Mouse (Mus musculus) spleen, postnatal 14 days (tissue): ENCODE results near the gene Kcnc1.

Source experiments
- DNase-seq, 2 experiments: peaks; one replicate each; pipeline ENCODE4 v3.0.0; 2021 to 2022; ENCODE audit warnings: low spot score in 2 of 2

The Kcnc1 gene

DNA sequence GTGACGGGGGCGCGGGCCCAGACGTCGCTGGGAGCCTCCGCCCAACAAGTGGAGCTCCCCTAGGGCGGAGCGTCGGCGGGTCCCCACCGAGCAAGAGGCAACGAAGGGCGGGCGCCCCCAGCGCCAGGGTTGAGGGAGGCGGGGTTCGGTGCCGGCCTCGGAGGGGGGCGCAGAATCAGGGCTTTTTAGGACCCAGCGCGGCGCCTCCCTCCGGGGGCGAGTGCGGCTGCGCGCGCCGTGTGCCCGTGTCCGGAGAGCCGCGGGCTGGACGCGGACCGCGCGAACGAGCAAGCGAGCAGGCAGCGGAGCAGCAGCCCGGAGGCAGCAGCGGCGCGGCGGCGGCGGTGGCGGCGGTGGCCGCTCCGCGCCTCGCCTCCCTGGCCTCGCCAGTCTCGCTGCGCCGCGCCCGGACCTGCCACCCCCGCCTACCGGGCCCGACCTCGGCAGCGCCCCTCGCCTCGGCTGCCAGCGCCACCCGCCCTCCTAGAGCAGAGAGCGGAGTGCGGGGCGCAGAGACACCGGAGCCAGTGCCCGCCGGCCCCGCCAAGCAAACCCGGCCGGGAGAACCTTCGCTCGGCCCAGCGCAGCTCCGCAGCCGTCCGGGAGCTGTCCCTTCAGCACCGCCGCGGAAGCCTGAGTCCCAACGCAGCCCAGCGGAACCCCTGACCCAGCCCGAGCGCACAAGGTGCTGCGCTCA lies at the start of gene Kcnc1:
TSS of gene Kcnc1 (plus strand) at position 267 of the 697 bp plus-strand sequence.
- peak; percentile 54 to 68 for DNase-seq

DNA sequence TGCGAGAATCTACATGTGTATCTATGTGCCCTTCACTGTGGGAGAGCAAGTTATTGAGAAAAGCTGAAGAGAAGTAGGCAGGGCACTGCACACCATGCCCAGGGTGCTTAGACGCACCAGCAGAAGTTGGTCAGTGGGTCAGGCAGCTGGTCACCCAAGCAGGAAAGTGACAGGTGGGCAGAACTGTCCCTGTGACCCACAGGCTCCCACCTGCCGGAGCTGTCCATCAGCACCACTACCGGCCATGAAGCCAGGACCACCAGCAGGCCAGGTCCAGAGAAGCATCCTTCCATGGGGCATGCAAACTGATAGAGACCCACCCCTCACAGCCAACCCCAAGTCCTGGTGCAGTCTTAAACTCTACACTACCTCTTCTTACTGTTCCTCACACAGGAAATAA lies 48.6 kb upstream of the Kcnc1 start:
- no peak for DNase-seq

GRCm38 (mm10) chr7:46348813-46349212 lies 47.5 kb upstream of the Kcnc1 start:
- no peak for DNase-seq

GRCm38 (mm10) chr7:46350119-46350702 lies 46.1 kb upstream of the Kcnc1 start:
- no peak for DNase-seq

DNA sequence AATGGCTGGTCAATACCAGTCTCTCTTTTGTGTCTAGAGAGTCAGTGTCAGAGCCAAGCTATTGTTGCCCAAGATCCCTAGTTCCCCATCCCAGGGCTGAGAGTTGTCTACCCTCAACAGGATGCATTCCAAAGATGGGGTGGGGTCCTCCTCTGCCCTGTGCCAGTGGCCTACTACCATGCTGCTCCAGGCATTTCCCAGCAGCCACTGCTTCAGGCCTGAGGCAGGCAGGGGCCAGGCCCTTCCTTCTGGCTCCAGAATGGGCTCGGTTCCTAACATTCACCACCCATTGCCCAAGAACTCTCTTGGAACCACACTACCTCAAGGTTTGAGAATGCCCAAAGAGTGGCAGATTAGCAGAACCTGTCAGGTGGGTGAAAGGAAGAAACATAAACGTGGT lies 43.5 kb upstream of the Kcnc1 start:
- DNase-seq = no peak

GRCm38 (mm10) chr7:46353216-46353615 lies 43.1 kb upstream of the Kcnc1 start:
- DNase-seq = no peak

DNA sequence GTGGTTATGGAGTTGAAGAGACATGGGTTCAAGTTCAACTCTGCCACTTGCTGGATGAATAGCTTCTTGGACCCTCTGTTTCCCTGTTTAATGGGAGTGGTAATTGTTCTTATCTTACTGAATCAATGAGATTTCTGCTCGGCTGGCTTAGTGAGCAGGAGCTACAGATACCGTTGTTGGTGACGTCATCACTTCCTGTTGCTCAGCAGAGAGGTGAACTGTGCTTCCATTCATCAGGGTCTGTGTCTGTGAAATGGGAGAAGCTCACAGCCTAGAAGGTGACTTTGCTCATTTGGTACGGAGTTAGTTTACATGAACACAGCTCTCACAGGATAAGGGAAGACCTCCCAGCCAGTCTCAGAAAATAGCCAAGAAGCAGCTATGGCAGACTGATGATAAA lies 42.4 kb upstream of the Kcnc1 start:
- no peak for DNase-seq

DNA sequence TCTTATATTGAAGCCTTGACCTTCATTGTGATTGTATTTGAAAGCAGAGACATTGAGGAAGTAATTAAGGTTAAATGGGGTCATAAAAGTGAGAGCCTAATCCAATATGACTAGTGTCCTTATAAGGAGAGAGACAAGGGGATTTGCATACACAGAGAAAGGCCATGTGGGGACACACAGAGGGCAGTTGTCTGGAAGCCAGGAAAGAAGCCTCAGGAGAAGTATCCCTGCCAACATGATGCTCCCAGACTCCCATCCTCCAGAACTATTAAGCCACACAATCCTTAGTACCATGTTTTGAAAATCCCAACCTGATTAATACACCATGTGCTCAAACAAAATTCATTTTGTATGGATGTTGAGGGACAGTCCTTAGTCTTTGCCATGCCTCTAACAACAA lies 34.5 kb upstream of the Kcnc1 start:
- DNase-seq = no peak

- DNase-seq = no peak
These were observed 32.1 kb upstream of the Kcnc1 start for GRCm38 (mm10) chr7:46364154-46364553.

DNA sequence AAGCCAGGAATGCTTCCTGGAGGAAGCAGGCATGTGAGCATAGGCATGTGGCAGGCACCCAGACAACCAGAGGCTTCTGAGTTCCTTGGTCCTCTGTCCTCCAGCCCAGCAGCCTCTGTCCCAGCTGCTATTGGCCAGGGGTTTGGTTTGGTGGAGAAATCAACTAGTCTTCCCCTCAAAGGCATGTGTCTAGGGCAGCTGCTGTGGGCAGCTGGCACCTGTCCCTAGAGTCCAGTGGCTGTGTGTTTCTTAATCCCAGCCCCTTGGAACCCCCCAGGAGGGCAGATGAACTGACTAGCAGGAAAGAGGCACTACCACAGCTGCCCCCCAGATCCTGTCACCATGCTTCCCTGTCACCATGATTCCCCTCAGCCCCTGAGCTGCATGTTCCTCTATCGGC lies 30.5 kb upstream of the Kcnc1 start:
- DNase-seq = no peak

GRCm38 (mm10) chr7:46371104-46371503 lies 25.2 kb upstream of the Kcnc1 start:
- DNase-seq = no peak

- no peak for DNase-seq
These were observed 19.9 kb upstream of the Kcnc1 start, which contains the start of gene Myod1 for GRCm38 (mm10) chr7:46376172-46377007. Gene Myod1 (plus strand): TSS chr7:46376474.

DNA sequence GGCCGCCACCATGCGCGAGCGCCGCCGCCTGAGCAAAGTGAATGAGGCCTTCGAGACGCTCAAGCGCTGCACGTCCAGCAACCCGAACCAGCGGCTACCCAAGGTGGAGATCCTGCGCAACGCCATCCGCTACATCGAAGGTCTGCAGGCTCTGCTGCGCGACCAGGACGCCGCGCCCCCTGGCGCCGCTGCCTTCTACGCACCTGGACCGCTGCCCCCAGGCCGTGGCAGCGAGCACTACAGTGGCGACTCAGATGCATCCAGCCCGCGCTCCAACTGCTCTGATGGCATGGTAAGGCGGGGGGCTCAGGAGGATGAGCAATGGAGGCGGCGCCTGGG lies 19.3 kb upstream of the Kcnc1 start:
- no peak for DNase-seq

DNA sequence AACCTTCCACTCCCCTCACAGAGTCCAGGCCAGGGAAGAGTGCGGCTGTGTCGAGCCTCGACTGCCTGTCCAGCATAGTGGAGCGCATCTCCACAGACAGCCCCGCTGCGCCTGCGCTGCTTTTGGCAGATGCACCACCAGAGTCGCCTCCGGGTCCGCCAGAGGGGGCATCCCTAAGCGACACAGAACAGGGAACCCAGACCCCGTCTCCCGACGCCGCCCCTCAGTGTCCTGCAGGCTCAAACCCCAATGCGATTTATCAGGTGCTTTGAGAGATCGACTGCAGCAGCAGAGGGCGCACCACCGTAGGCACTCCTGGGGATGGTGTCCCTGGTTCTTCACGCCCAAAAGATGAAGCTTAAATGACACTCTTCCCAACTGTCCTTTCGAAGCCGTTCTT lies 18.2 kb upstream of the Kcnc1 start:
- peak in 1 of 2 experiments; percentile 9 for DNase-seq

DNA sequence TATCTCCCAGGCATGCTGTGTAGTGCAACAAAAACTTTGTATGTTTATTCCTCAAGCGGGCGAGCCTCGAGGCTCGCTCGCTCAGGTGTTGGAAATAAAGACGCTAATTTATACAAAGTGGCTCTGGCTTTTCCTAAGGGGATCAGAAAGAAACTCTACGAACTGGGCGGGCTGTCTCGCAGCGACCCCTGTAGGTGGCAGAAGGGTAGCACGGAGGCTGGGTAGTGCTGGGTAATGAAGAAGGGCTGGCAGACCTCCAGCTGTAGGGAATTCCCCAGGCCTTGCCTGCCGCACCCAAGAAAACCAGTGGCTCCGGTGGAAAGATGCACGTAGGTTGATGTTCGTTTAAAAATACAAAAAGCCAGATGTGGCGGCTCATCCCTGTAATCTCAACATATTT lies 17.3 kb upstream of the Kcnc1 start:
- DNase-seq = peak in 1 of 2 experiments; percentile 37

DNA sequence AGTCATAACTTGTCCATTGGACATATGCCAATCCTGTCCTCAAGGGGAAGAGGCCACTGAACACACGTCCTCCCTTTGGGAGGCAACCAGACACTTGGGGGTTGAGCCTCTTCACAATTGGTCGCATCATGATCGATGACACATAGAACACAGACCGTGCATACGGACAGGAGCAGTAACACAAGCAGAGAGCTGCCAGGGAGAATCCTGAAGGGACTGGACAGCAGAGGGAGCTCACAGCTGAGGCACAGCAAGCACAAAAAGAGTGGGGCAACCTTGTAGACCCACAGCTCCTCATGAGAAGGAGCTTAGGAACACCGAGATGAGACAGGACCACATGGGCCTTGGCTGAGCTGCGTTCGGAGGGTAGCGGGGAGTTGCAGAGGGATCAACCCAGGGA lies 15.7 kb upstream of the Kcnc1 start:
- no peak for DNase-seq

- DNase-seq = no peak
These were observed 8.9 kb upstream of the Kcnc1 start for GRCm38 (mm10) chr7:46387430-46387829.

DNA sequence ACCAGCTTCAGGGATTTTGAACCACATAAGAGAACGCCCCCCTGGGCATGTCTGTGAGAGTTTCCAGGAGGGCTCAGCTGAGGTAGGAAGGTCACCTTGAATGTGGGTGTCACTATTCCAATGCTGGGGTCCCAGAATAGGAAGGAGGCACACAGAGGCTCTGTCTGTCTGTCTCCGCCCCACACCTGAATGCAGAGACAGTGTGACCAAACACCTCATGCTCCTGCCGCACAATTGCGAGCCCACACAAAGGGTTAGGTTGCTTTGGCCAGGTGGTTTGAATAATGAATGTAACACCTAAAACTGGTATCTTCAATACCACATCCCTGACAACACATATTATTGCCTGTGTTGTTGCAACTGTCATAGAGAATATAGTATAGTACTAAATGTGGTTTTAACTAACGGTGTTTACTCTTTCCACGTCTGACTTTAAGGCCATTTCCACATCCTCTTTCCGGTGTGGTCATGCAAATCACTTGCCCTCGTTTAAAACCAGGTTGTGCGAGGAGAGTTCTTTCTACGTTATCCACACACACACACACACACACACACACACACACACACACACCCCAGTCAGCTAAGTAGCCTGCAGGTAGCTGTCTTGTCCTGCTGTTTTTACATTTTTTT lies 6.7 kb upstream of the Kcnc1 start:
- no peak for DNase-seq

DNA sequence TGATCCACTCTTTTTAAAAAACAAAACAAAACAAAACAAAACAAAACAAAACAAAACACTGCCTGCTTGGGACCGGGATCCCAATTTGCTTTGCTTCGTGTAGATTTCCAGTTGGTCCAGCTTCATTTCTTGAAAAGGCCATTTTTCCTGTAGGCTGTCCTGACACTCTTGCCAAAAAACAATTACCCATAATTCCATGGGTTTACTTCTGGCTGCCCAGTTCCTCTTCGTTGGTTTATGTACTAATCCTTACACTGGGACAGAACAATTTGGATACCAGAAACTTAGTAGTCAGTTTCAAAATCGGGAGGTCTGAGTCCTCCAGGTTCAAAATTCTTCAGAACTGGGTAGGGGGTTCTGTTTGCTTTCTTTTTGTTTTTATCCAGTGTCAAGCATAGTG lies 6.1 kb upstream of the Kcnc1 start:
- no peak for DNase-seq

- no peak for DNase-seq
These were observed 4.6 kb upstream of the Kcnc1 start for GRCm38 (mm10) chr7:46391701-46392100.

- peak; percentile 53 to 67 for DNase-seq
These were observed 3.2 kb upstream of the Kcnc1 start for GRCm38 (mm10) chr7:46393116-46393515.

DNA sequence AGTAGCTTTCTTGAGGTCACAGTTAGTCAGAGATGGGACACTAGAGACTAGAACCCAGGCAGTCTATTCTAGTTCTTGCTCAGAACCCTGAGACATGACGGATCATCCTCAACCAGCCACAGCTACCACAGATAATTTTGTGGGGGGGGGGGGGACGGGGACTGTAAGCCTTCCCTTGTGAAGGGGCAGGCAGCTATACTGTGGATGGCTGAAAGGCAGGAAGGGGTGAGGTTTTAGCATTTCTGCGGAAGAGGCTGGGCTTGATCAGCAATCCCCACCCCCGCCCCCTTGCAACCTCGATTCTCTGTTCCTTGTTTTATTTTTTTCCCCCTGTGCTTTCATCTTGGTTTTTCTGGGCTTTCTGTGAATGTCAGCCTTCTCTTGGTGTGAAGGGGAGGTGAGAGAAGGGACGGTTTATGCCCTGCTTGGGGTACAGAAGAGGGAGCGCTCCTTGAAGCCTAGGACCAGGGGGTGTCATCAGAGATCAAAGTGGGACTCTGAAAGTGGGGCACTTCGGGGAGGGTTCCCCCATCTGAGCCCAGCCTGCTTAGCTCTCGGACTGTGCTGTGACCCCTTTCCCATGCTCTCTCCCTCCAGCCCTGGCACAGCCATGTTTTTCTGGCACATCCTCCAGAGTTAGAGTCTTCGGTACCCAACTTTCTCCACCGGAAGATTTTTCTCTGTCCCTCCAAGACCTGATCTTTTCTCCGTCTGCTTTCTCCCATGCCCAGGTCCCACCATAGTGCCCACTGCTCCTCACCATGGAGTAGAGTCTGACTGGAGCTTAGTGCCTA lies 2.4 kb upstream of the Kcnc1 start:
- DNase-seq = no peak
